Mouse (Mus musculus) neural tube, embryonic 14.5 days (tissue): ENCODE data around the gene Sema4c. TPM values are rescaled to one million over a fixed set of nuclear protein-coding genes. Genes with fewer than 3 reads are reported as not detected.

Experiments
- ATAC-seq: fragments of 200-750 bp; cut with Nextera tagmentation; 2 replicates; pipeline ENCODE4 v1.8.0; 2017; ENCODE audit warnings: low read depth, mild to moderate bottlenecking, moderate TSS enrichment, moderate library complexity
- H3K27ac ChIP-seq: fragments of 300-500 bp; sonication (generic); 2 replicates; pipeline ENCODE4 v1.5.1; 2014; ENCODE audit warnings: low read depth, mild to moderate bottlenecking, control low read depth, low read length, moderate library complexity, mixed read lengths
- H3K27me3 ChIP-seq: fragments of 300-500 bp; sonication (generic); 2 replicates; pipeline ENCODE4 v1.6.1; 2014; ENCODE audit warnings: low read length; ENCODE audit not compliant: control insufficient read depth, insufficient read depth
- H3K36me3 ChIP-seq: fragments of 300-500 bp; sonication (generic); 2 replicates; pipeline ENCODE4 v1.6.1; 2014; ENCODE audit warnings: low read length, mixed read lengths; ENCODE audit not compliant: control insufficient read depth, insufficient read depth
- H3K4me1 ChIP-seq: fragments of 300-500 bp; sonication (generic); 2 replicates; pipeline ENCODE4 v1.6.1; 2014; ENCODE audit warnings: low read length; ENCODE audit not compliant: control insufficient read depth, insufficient read depth
- H3K4me2 ChIP-seq: fragments of 300-500 bp; sonication (generic); 2 replicates; pipeline ENCODE4 v1.6.1; 2014; ENCODE audit warnings: mild to moderate bottlenecking, low read depth, low read length, control low read depth
- H3K4me3 ChIP-seq: fragments of 300-500 bp; sonication (generic); 2 replicates; pipeline ENCODE4 v1.5.1; 2014; ENCODE audit warnings: low read depth, low read length, control low read depth, mixed read lengths
- H3K9ac ChIP-seq: fragments of 300-500 bp; sonication (generic); replicated peaks from 2 replicates; pipeline ENCODE4 v1.6.1; 2014; ENCODE audit warnings: low read depth, mild to moderate bottlenecking, control low read depth, low read length, mixed read lengths
- H3K9me3 ChIP-seq: fragments of 300-500 bp; sonication (generic); 2 replicates; pipeline ENCODE4 v1.6.1; 2016; ENCODE audit warnings: low read length; ENCODE audit not compliant: control insufficient read depth
- WGBS: fragments of 180-500 bp; shearing (Covaris S2); extraction: QIAGEN DNeasy Blood & Tissue Kit; methylation state at CpG from one replicate; pipeline ENCODE4 v1.1.7; 2014; 5-methylcytosine and 5-hydroxymethylcytosine counted together
- polyA plus RNA-seq: library from polyadenylated mRNA; unstranded; fragments of >200 nt; fragmentation: Nextera tagmentation; extraction: Ambion mirVana; gene quantifications from 2 replicates; pipeline ENCODE4 v1.2.1, GENCODE M21; 2014

Sema4c gene
- polyA plus RNA-seq, 1 experiment from 2014 or later: 5.2 TPM

DNA sequence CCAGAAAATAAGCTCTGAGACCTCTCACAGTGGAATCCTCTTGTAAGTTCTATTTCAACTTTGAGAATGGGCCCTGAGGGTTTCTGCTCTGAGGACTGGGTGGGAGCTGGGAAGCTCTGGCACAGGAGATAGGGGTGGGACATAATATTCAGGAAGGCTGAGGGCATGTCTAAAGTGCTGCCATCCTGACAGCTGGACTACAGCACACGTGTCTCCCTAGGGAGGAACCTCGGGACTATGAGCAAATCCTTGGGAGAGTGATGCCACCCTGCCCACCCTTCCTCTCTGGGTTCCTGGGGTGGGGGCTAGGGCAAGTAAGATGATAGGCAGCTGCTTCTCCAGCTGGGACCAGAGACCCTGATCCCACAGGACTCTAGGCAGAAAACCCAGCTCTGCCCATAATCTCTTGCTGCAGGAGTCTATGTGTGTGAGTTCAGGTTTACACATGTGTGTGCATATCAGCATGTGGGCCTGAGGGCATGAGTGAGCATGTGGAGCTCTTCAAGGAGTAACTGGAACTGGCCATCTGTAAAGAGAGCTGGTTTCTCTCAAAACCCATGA lies 14.1 kb upstream of the Sema4c start:
- no peak for ATAC-seq
- H3K9ac ChIP-seq: no peak overlapping the region
- 59% methylated on average over 2 of the region's 2 CpGs for WGBS

DNA sequence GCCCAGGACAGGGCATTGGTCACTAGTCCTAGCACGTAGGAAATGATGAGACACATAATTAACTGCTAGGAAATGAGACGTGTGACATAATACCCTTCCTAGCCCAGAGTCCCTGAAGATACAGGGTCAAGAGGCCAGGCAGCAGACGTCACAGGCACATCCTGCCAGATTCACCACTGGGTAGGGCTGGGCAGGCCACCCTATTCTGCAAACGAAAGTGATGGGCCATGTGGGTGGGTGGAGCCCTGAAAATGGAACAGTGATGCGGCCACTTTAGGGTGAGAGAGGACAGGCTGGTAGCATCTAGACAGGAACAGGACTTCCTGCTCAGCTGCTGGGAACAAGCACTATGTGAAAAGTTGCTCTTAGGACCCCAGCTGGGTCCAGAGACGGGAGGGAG lies 13.5 kb upstream of the Sema4c start:
- Histone ChIP-seq H3K4me2 (no peak overlapping the region), H3K9me3 (no peaks in the 10 kb centered on the region), H3K27me3 (no peaks in the 10 kb centered on the region), H3K27ac (no peak overlapping the region), H3K9ac (no peak overlapping the region), H3K36me3 (no peaks in the 10 kb centered on the region), H3K4me1 (no peaks in the 10 kb centered on the region), H3K4me3 (no peak overlapping the region)
- 54% methylated on average over 6 of the region's 6 CpGs for WGBS
- ATAC-seq: no peak

More for the DNA sequence above, 14.1 kb upstream of the Sema4c start:
- H3K27ac ChIP-seq: no peak overlapping the region
- no peaks in the 10 kb centered on the region for H3K27me3 ChIP-seq
- no peak overlapping the region for H3K4me3 ChIP-seq
- H3K4me1 ChIP-seq: no peaks in the 10 kb centered on the region
- no peaks in the 10 kb centered on the region for H3K9me3 ChIP-seq
- no peak overlapping the region for H3K4me2 ChIP-seq
- H3K36me3 ChIP-seq: no peaks in the 10 kb centered on the region

DNA sequence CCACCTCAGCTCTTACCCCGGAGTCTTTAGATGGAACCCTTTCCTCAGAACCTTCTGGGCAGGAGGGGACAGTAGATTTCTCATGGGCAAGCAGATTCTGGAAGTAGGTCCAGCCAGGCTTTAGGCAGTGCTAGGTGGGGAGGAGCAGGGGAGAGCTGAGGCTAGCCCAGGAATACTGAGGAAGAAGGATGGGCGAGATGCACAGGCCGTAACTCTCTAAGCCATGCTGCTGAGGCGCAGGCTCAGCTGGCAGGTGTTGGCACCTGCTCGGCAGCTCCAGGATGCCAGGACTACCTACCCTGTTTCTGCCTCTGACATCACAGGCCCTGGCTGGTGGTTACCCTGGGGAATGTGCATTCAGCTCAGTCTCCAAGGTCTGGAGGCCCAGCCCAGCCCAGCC lies 12.2 kb upstream of the Sema4c start:
- Histone ChIP-seq H3K4me2 (no peak overlapping the region), H3K27me3 (no peaks in the 10 kb centered on the region), H3K36me3 (no peaks in the 10 kb centered on the region), H3K9ac (no peak overlapping the region), H3K27ac (no peak overlapping the region), H3K9me3 (no peaks in the 10 kb centered on the region), H3K4me1 (no peaks in the 10 kb centered on the region), H3K4me3 (no peak overlapping the region)
- no peak for ATAC-seq
- 77% methylated on average over 5 of the region's 5 CpGs for WGBS

DNA sequence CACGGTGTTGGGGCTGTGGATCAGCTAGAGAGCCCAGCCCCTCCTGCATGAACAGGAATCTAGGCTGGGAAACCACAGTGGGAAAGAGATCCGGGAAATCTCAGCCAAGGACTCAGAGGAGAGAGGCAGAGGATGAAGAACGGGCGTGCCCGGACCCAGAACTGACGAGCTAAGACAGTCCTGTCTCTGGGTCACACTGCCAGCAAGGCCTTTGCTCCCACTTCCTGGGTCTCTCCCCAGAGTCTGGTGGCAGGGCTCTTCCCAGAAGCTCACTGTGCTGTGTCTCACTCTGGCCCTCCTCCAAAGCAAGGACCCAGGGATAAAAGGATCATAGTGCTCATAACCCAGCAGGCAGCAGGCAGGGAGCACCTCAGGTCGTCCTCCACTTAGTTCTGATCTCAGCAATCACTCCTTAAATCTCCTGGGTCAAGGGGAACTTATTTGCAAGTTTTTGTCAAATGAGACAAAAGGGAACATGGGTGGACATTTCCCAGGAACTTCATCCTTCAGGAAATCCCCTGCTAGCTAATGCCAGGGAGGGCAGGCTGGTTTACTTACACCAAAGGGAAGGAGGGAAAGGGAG lies 11.6 kb upstream of the Sema4c start:
- ATAC-seq: no peak
- H3K27ac ChIP-seq: no peak overlapping the region
- H3K27me3 ChIP-seq: no peaks in the 10 kb centered on the region
- 47% methylated on average over 7 of the region's 7 CpGs for WGBS
- H3K36me3 ChIP-seq: no peaks in the 10 kb centered on the region
- H3K9ac ChIP-seq: no peak overlapping the region
- no peak overlapping the region for H3K4me2 ChIP-seq
- H3K9me3 ChIP-seq: no peaks in the 10 kb centered on the region
- no peak overlapping the region for H3K4me3 ChIP-seq
- no peaks in the 10 kb centered on the region for H3K4me1 ChIP-seq

DNA sequence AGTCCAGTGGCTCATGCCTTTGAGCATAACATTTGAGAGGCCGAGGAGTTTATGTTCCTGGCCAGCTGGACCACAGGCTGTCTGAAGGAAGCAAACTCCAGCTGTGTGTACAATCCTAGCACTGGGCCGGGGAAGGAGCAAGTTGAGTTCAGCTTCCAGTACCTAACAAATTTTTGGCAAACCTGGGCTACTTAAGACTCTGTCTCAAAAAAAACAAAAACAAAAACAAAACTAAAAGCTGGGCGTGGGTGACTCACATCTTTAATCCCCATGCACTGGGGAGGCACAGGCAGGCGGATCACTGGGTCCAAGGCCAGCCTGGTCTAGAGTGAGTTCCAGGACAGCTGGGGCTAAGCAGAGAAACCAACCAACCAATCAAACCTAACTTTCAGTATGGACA lies 10.6 kb upstream of the Sema4c start:
- Histone ChIP-seq H3K36me3 (no peaks in the 10 kb centered on the region), H3K4me2 (no peak overlapping the region), H3K27me3 (no peaks in the 10 kb centered on the region), H3K9ac (no peak overlapping the region), H3K4me3 (no peak overlapping the region), H3K9me3 (no peaks in the 10 kb centered on the region), H3K4me1 (no peaks in the 10 kb centered on the region), H3K27ac (no peak overlapping the region)
- no peak for ATAC-seq
- WGBS: 81% methylated on average over 4 of the region's 4 CpGs

DNA sequence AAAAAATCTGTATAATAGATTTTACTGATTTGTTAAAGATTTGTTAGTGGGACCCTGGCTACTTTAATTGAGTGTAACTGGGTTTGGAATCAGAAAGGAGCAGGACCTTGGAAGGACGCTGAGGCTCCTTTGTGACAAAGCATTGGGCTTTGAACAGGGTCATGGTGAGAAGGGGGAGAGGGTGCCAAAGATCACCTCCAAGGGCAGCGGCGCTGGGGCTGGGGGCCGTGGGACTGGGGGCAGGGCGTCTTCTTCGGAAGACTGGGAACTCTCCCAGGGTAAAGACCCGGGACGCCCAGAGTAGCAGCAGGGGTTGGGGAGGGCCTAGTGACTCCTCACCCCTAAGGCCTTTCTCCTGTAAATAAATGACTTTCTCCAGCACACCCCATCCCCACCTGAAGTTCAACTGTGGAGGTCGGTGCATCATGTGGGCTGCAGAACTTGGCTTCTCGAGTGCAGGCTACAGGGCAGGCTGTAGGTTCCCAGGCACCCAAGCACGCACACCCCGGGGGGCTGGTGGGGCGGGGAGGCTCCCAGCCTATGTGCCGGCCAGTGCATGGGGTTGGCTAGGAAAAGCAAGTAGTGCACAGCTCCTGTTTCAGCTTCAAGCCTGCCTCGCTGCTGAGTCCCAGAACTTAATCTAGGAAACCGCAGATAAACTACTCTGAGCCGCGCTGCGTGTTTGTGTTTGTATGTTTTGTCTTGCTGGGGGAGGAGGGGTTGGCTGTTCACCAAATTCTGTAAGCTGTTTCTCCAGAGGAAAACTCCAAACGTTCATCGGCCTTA lies 9.9 kb upstream of the Sema4c start:
- no peaks in the 10 kb centered on the region for H3K9me3 ChIP-seq
- H3K27me3 ChIP-seq: no peaks in the 10 kb centered on the region
- H3K27ac ChIP-seq: no peak overlapping the region
- no peak for ATAC-seq
- H3K36me3 ChIP-seq: no peaks in the 10 kb centered on the region
- no peak overlapping the region for H3K9ac ChIP-seq
- WGBS: 51% methylated on average over 21 of the region's 21 CpGs
- no peak overlapping the region for H3K4me3 ChIP-seq
- no peaks in the 10 kb centered on the region for H3K4me1 ChIP-seq
- no peak overlapping the region for H3K4me2 ChIP-seq

DNA sequence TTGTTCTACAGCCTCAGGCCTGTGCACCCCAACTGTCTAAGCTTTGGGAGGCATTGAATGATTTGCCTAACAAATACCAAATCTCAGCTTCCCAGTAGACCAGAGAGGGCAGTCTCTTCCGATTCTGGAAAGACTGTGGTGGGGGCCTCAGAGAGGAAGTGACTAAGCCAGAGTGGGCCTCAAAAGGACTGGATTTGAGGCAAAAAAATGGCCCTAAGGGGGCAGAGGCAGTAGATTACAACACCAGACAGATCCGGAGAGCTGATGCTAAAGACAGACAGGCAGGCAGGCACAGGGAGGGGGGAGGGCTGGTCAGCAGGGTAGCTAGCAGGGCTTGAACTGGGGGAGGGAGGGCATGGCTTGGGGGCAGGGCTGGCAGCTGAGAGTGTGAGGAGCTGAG lies 8.3 kb upstream of the Sema4c start:
- H3K4me3 ChIP-seq: no peak overlapping the region
- H3K27me3 ChIP-seq: no peaks in the 10 kb centered on the region
- no peak overlapping the region for H3K9ac ChIP-seq
- H3K4me1 ChIP-seq: no peaks in the 10 kb centered on the region
- ATAC-seq: no peak
- 16% methylated on average over 2 of the region's 2 CpGs for WGBS
- H3K9me3 ChIP-seq: no peaks in the 10 kb centered on the region
- no peak overlapping the region for H3K27ac ChIP-seq
- H3K4me2 ChIP-seq: no peak overlapping the region
- no peaks in the 10 kb centered on the region for H3K36me3 ChIP-seq

DNA sequence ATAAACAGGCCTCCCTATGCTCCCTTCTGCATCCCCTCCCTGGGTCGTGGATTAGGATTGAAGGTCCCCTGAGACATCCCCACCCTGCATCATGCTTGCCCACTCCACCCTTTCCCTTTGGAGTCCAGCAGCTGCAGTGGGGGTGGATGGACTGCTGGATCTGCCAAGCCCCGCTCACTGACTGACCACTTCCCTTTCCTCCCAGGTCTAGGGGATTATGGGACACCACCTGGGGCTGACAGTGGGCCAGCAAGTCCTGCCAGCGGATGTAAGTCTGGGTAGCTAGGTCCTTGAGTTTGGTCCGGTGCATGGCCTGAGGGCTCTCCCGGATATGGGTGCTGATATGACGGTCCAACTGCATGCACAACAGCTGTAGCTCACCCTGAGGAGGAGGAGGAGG lies 6.0 kb upstream of the Sema4c start:
- Histone ChIP-seq H3K4me3 (no peak overlapping the region), H3K27ac (no peak overlapping the region), H3K9me3 (no peaks in the 10 kb centered on the region), H3K27me3 (no peaks in the 10 kb centered on the region), H3K4me1 (peaks cover 1% of the 10 kb centered on the region), H3K4me2 (no peak overlapping the region), H3K36me3 (no peaks in the 10 kb centered on the region), H3K9ac (no peak overlapping the region)
- ATAC-seq: no peak
- WGBS: 77% methylated on average over 6 of the region's 6 CpGs

DNA sequence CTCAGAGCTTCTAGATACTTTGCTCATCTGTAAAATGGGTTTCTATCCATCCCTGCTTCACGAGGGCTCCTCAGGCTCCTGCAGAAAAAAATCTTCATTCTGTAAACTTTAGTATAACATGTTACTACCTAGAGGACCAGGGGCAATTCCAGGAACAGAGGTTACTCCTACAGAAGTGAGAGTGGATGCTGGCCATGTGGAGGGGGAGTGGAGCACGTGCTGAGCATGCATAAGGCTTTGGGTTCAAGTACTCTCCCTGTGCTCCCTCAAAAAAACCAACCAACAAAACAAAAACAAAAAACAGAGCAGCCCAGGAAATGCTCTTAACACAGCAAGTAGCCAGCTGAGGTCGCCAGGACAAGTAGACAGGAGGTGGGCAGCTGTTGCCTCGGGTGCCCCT lies 5.5 kb upstream of the Sema4c start:
- Histone ChIP-seq H3K36me3 (no peaks in the 10 kb centered on the region), H3K4me2 (no peak overlapping the region), H3K9ac (no peak overlapping the region), H3K9me3 (no peaks in the 10 kb centered on the region), H3K4me1 (peaks cover 6% of the 10 kb centered on the region), H3K27ac (no peak overlapping the region), H3K27me3 (no peaks in the 10 kb centered on the region), H3K4me3 (no peak overlapping the region)
- 54% methylated on average over 4 of the region's 4 CpGs for WGBS
- no peak for ATAC-seq
